Mouse (Mus musculus): ENCODE measurements around the gene Palm3. TPM values are rescaled to one million over a fixed set of nuclear protein-coding genes. Genes with fewer than 3 reads are reported as not detected.

The Palm3 gene
- polyA plus RNA-seq (2016; fragmentation: Nextera tagmentation; extraction: Ambion mirVana): 9.0 and 9.4 TPM in 2 replicates

GRCm38 (mm10) chr8:84021096-84021495 is at the start of gene Palm3:
Palm3 (plus strand) TSS chr8:84021471.
- Histone ChIP-seq H3K36me3 (no peaks in the 10 kb centered on the region), H3K4me3 (no peak within 1 kb of the TSS), H3K9ac (peak within 1 kb of the TSS; percentile 25; the same call in 1 of the 2 replicates), H3K27ac (no peak within 1 kb of the TSS), H3K4me2 (replicated peaks) (no peak within 1 kb of the TSS), H3K9me3 (0 out of 2 replicates have a peak, but pooled peaks cover 2% of the 10 kb centered on the region), H3K27me3 (peaks cover 43% of the 10 kb centered on the region), H3K4me1 (0 out of 2 replicates have a peak, but pooled peaks cover 17% of the 10 kb centered on the region)
- no peak for ATAC-seq (ENCODE audit: insufficient number of reproducible peaks, insufficient read depth, low FRiP score, low TSS enrichment)
- WGBS: 10% methylated on average over 18 of the region's 18 CpGs

- H3K27ac ChIP-seq: no peak overlapping the region
- H3K9me3 ChIP-seq: no peaks in the 10 kb centered on the region
- peak overlapping the region; percentile 90 for H3K4me2 ChIP-seq (replicated peaks)
- 75% methylated on average over 6 of the region's 6 CpGs for WGBS
- H3K27me3 ChIP-seq: no peaks in the 10 kb centered on the region
- no peak for ATAC-seq (ENCODE audit: insufficient number of reproducible peaks, insufficient read depth, low FRiP score, low TSS enrichment)
- peak overlapping the region; percentile 95; the same call in 1 of the 2 replicates for H3K4me3 ChIP-seq
- H3K4me1 ChIP-seq: peaks cover 18% of the 10 kb centered on the region
- H3K36me3 ChIP-seq: peaks cover 35% of the 10 kb centered on the region
- H3K9ac ChIP-seq: no peak overlapping the region
Observed at GRCm38 (mm10) chr8:83971661-83972060, 49.6 kb upstream of the Palm3 start.

- Histone ChIP-seq H3K9me3 (no peaks in the 10 kb centered on the region), H3K4me1 (peaks cover 25% of the 10 kb centered on the region), H3K4me3 (peak within 1 kb of the TSS; percentile 95), H3K36me3 (peaks cover 29% of the 10 kb centered on the region), H3K9ac (peak within 1 kb of the TSS; percentile 94), H3K4me2 (replicated peaks) (peak within 1 kb of the TSS; percentile 98), H3K27ac (peak within 1 kb of the TSS; percentile 69), H3K27me3 (no peaks in the 10 kb centered on the region)
- WGBS: under 1% methylated on average over 87 of the region's 94 CpGs
- ATAC-seq (ENCODE audit: insufficient number of reproducible peaks, insufficient read depth, low FRiP score, low TSS enrichment): peak; percentile 100
Observed at GRCm38 (mm10) chr8:83972150-83973120, 48.8 kb upstream of the Palm3 start, which contains the start of gene Prkaca. Prkaca (plus strand) TSS chr8:83972993.

- peak overlapping the region; percentile 95 for H3K4me3 ChIP-seq
- no peak; the same call in 1 of the 2 replicates for ATAC-seq (ENCODE audit: insufficient number of reproducible peaks, insufficient read depth, low FRiP score, low TSS enrichment)
- no peaks in the 10 kb centered on the region for H3K27me3 ChIP-seq
- H3K27ac ChIP-seq: peak overlapping the region; percentile 69
- peaks cover 19% of the 10 kb centered on the region for H3K36me3 ChIP-seq
- H3K4me1 ChIP-seq: peaks cover 32% of the 10 kb centered on the region
- no peaks in the 10 kb centered on the region for H3K9me3 ChIP-seq
- H3K4me2 ChIP-seq (replicated peaks): peak overlapping the region; percentile 98
- H3K9ac ChIP-seq: peak overlapping the region; percentile 94
- WGBS: 3% methylated on average over 37 of the region's 37 CpGs
Observed at GRCm38 (mm10) chr8:83973161-83974031, 47.9 kb upstream of the Palm3 start.

- peaks cover 32% of the 10 kb centered on the region for H3K4me1 ChIP-seq
- H3K27ac ChIP-seq: no peak overlapping the region
- H3K4me2 ChIP-seq (replicated peaks): peak overlapping the region; percentile 98
- no peak overlapping the region for H3K9ac ChIP-seq
- 90% methylated on average over 4 of the region's 4 CpGs for WGBS
- ATAC-seq (ENCODE audit: insufficient number of reproducible peaks, insufficient read depth, low FRiP score, low TSS enrichment): no peak
- H3K27me3 ChIP-seq: no peaks in the 10 kb centered on the region
- peaks cover 9% of the 10 kb centered on the region for H3K36me3 ChIP-seq
- H3K4me3 ChIP-seq: peak overlapping the region; percentile 95; the same call in 1 of the 2 replicates
- no peaks in the 10 kb centered on the region for H3K9me3 ChIP-seq
Observed at GRCm38 (mm10) chr8:83974521-83974920, 46.8 kb upstream of the Palm3 start.

GRCm38 (mm10) chr8:83976101-83976630 is 45.1 kb upstream of the Palm3 start:
- Histone ChIP-seq H3K4me1 (peaks cover 32% of the 10 kb centered on the region), H3K36me3 (peaks cover 11% of the 10 kb centered on the region)
- 86% methylated on average over 4 of the region's 4 CpGs for WGBS

GRCm38 (mm10) chr8:83976779-83977350 is 44.4 kb upstream of the Palm3 start:
- no peak for ATAC-seq (ENCODE audit: insufficient number of reproducible peaks, insufficient read depth, low FRiP score, low TSS enrichment)
- Histone ChIP-seq H3K27ac (no peak overlapping the region), H3K9ac (no peak overlapping the region), H3K4me3 (no peak overlapping the region), H3K36me3 (peaks cover 18% of the 10 kb centered on the region), H3K9me3 (no peaks in the 10 kb centered on the region), H3K4me2 (replicated peaks) (no peak overlapping the region), H3K4me1 (peaks cover 30% of the 10 kb centered on the region), H3K27me3 (no peaks in the 10 kb centered on the region)
- WGBS: 77% methylated on average over 5 of the region's 5 CpGs

More at GRCm38 (mm10) chr8:83976101-83976630, 45.1 kb upstream of the Palm3 start:
- no peak overlapping the region for H3K4me2 ChIP-seq (replicated peaks)
- no peaks in the 10 kb centered on the region for H3K27me3 ChIP-seq
- H3K9me3 ChIP-seq: no peaks in the 10 kb centered on the region
- H3K9ac ChIP-seq: no peak overlapping the region
- ATAC-seq (ENCODE audit: insufficient number of reproducible peaks, insufficient read depth, low FRiP score, low TSS enrichment): no peak
- no peak overlapping the region for H3K4me3 ChIP-seq
- H3K27ac ChIP-seq: no peak overlapping the region

- Histone ChIP-seq H3K27ac (0 out of 2 replicates have a peak overlapping the region, but pooled peaks have one; percentile 30), H3K9me3 (no peaks in the 10 kb centered on the region), H3K9ac (no peak overlapping the region), H3K36me3 (peaks cover 25% of the 10 kb centered on the region), H3K4me1 (peaks cover 28% of the 10 kb centered on the region), H3K27me3 (no peaks in the 10 kb centered on the region), H3K4me3 (no peak overlapping the region), H3K4me2 (replicated peaks) (no peak overlapping the region)
- WGBS: 49% methylated on average over 6 of the region's 6 CpGs
- ATAC-seq (ENCODE audit: insufficient number of reproducible peaks, insufficient read depth, low FRiP score, low TSS enrichment): no peak
Observed at GRCm38 (mm10) chr8:83977646-83978045, 43.6 kb upstream of the Palm3 start.

- Histone ChIP-seq H3K36me3 (peaks cover 31% of the 10 kb centered on the region), H3K4me1 (peaks cover 28% of the 10 kb centered on the region), H3K4me3 (no peak overlapping the region), H3K9ac (no peak overlapping the region), H3K27ac (no peak overlapping the region), H3K27me3 (no peaks in the 10 kb centered on the region), H3K4me2 (replicated peaks) (no peak overlapping the region), H3K9me3 (no peaks in the 10 kb centered on the region)
- WGBS: 70% methylated on average over 9 of the region's 9 CpGs
- no peak for ATAC-seq (ENCODE audit: insufficient number of reproducible peaks, insufficient read depth, low FRiP score, low TSS enrichment)
Observed at GRCm38 (mm10) chr8:83978200-83978599, 43.1 kb upstream of the Palm3 start.

GRCm38 (mm10) chr8:83980250-83980649 is 41.0 kb upstream of the Palm3 start:
- H3K4me1 ChIP-seq: peaks cover 16% of the 10 kb centered on the region
- H3K27me3 ChIP-seq: no peaks in the 10 kb centered on the region
- ATAC-seq (ENCODE audit: insufficient number of reproducible peaks, insufficient read depth, low FRiP score, low TSS enrichment): no peak
- no peak overlapping the region for H3K9ac ChIP-seq
- peaks cover 49% of the 10 kb centered on the region for H3K36me3 ChIP-seq
- no peak overlapping the region for H3K27ac ChIP-seq
- no peaks in the 10 kb centered on the region for H3K9me3 ChIP-seq
- 95% methylated on average over 1 of the region's 1 CpGs for WGBS
- no peak overlapping the region for H3K4me2 ChIP-seq (replicated peaks)
- H3K4me3 ChIP-seq: no peak overlapping the region

GRCm38 (mm10) chr8:83980845-83981244 is 40.4 kb upstream of the Palm3 start:
- Histone ChIP-seq H3K4me1 (peaks cover 16% of the 10 kb centered on the region), H3K27me3 (no peaks in the 10 kb centered on the region), H3K36me3 (peaks cover 53% of the 10 kb centered on the region), H3K4me2 (replicated peaks) (no peak overlapping the region), H3K9ac (no peak overlapping the region), H3K9me3 (no peaks in the 10 kb centered on the region), H3K27ac (no peak overlapping the region), H3K4me3 (no peak overlapping the region)
- ATAC-seq (ENCODE audit: insufficient number of reproducible peaks, insufficient read depth, low FRiP score, low TSS enrichment): no peak
- 87% methylated on average over 8 of the region's 8 CpGs for WGBS

Data from embryonic facial prominence, embryonic 12.5 days (tissue).